Mouse (Mus musculus): Measurements from ENCODE around the gene Lsm14a. TPM values are rescaled to one million over a fixed set of nuclear protein-coding genes. Genes with fewer than 3 reads are reported as not detected.
A peak's percentile ranks its signal among the peaks of the same experiment; 100 is the strongest.

Lsm14a gene
- polyA plus RNA-seq, 1 experiment from 2014 or later, result 96.6 TPM

- no peak overlapping the region for H3K4me2 ChIP-seq
- WGBS, result 94% methylated on average over 1 of the region's 1 CpGs
- no peak overlapping the region for H3K9ac ChIP-seq
- no peaks in the 10 kb centered on the region for H3K9me3 ChIP-seq
- H3K4me1 ChIP-seq, result no peaks in the 10 kb centered on the region
- no peaks in the 10 kb centered on the region for H3K36me3 ChIP-seq
- ATAC-seq (ENCODE audit: insufficient number of reproducible peaks, insufficient read depth, low FRiP score, low TSS enrichment, low read depth), result no peak
- H3K4me3 ChIP-seq, result no peak overlapping the region
- H3K27me3 ChIP-seq, result no peaks in the 10 kb centered on the region
- H3K27ac ChIP-seq, result no peak overlapping the region
Observed at GRCm38 (mm10) chr7:34324857-34325256, 68.3 kb downstream of the Lsm14a start.

DNA sequence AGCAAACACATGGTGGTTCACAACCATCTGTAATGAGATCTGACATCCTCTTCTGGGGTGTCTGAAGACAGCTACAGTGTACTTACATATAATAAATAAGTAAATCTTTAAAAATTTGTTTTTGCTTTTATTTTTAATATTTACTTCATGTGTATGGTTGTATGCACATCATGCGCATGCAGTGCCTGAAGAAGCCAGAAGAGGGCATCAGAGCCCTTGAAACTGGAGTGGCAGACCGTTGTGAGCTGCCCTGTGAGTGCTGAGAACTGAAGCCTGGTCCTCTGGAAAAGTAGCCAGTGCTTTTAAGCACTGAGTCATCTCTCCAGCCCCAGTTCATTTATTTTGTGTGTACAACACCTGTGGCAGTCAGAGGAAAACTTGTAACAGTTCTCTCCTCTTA is 69.1 kb downstream of the Lsm14a start:
- H3K27me3 ChIP-seq, result no peaks in the 10 kb centered on the region
- H3K4me3 ChIP-seq, result no peak overlapping the region
- WGBS, result 87% methylated on average over 2 of the region's 2 CpGs
- no peak for ATAC-seq (ENCODE audit: insufficient number of reproducible peaks, insufficient read depth, low FRiP score, low TSS enrichment, low read depth)
- H3K9me3 ChIP-seq, result no peaks in the 10 kb centered on the region
- no peak overlapping the region for H3K4me2 ChIP-seq
- H3K36me3 ChIP-seq, result no peaks in the 10 kb centered on the region
- H3K27ac ChIP-seq, result no peak overlapping the region
- no peaks in the 10 kb centered on the region for H3K4me1 ChIP-seq
- no peak overlapping the region for H3K9ac ChIP-seq

DNA sequence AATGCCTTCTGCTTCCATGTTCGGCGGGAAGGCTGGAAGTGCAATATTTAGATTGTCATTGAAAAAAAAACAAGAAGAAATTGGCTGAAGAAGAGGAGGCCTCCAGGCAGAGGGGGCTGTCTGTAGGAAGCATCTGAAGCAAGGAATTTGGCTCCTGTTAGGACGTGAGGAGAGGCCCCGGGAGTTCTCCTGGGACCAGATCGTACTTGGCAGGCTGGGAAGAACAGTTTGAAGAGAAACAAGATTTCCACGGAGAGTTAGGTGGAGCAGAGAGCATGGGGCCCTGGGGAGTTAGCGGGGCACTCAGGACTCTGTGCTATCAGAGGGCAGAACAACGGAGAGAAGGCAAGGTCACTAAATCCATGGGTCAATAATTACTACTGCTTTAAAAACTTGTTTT is 69.8 kb downstream of the Lsm14a start:
- Histone ChIP-seq H3K36me3 (no peaks in the 10 kb centered on the region), H3K4me2 (no peak overlapping the region), H3K27me3 (no peaks in the 10 kb centered on the region), H3K9me3 (no peaks in the 10 kb centered on the region), H3K27ac (no peak overlapping the region), H3K4me1 (peaks cover 3% of the 10 kb centered on the region; the same call in 1 of the 2 replicates), H3K4me3 (no peak overlapping the region), H3K9ac (no peak overlapping the region)
- no peak for ATAC-seq (ENCODE audit: insufficient number of reproducible peaks, insufficient read depth, low FRiP score, low TSS enrichment, low read depth)
- WGBS, result 76% methylated on average over 8 of the region's 8 CpGs

DNA sequence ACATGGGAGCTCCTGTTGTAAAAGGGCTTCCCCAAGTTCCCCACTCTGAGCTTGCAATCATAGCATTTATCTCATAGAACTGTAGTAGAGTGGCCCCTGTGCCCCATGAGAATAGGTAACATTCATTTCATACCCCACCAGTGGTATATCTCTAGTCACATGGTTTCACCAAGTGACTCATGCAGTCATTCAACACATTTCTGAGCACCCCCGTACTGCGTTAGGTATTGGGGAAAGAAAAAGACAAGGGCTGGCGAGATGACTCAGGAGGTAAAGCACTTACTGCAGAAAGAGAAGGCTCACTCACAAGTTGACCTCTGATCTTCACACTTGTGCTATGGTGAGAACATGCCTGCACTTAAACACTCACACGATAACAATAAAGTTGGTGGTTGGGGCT is 71.2 kb downstream of the Lsm14a start:
- ATAC-seq (ENCODE audit: insufficient number of reproducible peaks, insufficient read depth, low FRiP score, low TSS enrichment, low read depth), result no peak
- H3K4me2 ChIP-seq, result no peak overlapping the region
- H3K27ac ChIP-seq, result no peak overlapping the region
- no peaks in the 10 kb centered on the region for H3K36me3 ChIP-seq
- H3K4me1 ChIP-seq, result peaks cover 8% of the 10 kb centered on the region; the same call in 1 of the 2 replicates
- H3K4me3 ChIP-seq, result no peak overlapping the region
- no peak overlapping the region for H3K9ac ChIP-seq
- 92% methylated on average over 4 of the region's 4 CpGs for WGBS
- no peaks in the 10 kb centered on the region for H3K9me3 ChIP-seq
- no peaks in the 10 kb centered on the region for H3K27me3 ChIP-seq

DNA sequence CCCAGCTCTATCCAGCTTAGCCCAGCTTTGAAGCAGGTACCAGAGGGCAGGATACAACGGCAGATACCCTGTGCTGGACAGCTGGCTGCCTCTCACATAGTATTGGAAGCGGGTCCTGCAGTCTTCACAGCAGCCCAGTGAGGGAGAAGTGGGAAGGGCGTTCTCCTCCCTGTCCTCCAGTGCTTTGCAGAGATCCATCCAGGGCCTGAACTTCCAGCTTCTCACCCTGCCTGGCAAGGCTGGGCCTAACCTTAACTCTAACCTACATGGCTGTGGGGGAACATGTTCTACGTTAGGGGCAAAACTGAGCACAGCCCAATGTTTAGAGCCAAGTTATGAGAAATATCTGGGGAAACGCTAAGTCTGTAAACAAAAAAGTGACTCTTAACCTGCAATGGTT is 72.0 kb downstream of the Lsm14a start:
- Histone ChIP-seq H3K9ac (no peak overlapping the region), H3K4me3 (no peak overlapping the region), H3K4me1 (peaks cover 8% of the 10 kb centered on the region; the same call in 1 of the 2 replicates), H3K4me2 (no peak overlapping the region), H3K27me3 (no peaks in the 10 kb centered on the region), H3K36me3 (no peaks in the 10 kb centered on the region), H3K9me3 (no peaks in the 10 kb centered on the region), H3K27ac (no peak overlapping the region)
- ATAC-seq (ENCODE audit: insufficient number of reproducible peaks, insufficient read depth, low FRiP score, low TSS enrichment, low read depth), result no peak
- 84% methylated on average over 5 of the region's 5 CpGs for whole genome bisulfite sequencing

- H3K27ac ChIP-seq, result no peak overlapping the region
- no peak overlapping the region for H3K4me3 ChIP-seq
- H3K36me3 ChIP-seq, result no peaks in the 10 kb centered on the region
- no peaks in the 10 kb centered on the region for H3K27me3 ChIP-seq
- 31% methylated on average over 3 of the region's 3 CpGs for WGBS
- H3K4me1 ChIP-seq, result peaks cover 8% of the 10 kb centered on the region; the same call in 1 of the 2 replicates
- no peak overlapping the region for H3K4me2 ChIP-seq
- H3K9ac ChIP-seq, result no peak overlapping the region
- ATAC-seq (ENCODE audit: insufficient number of reproducible peaks, insufficient read depth, low FRiP score, low TSS enrichment, low read depth), result no peak
- no peaks in the 10 kb centered on the region for H3K9me3 ChIP-seq
Observed at GRCm38 (mm10) chr7:34319957-34320356, 73.2 kb downstream of the Lsm14a start.

GRCm38 (mm10) chr7:34319123-34319522 is 74.0 kb downstream of the Lsm14a start:
- ATAC-seq (ENCODE audit: insufficient number of reproducible peaks, insufficient read depth, low FRiP score, low TSS enrichment, low read depth), result no peak
- Histone ChIP-seq H3K4me3 (no peak overlapping the region), H3K9me3 (no peaks in the 10 kb centered on the region), H3K4me2 (no peak overlapping the region), H3K27ac (no peak overlapping the region), H3K4me1 (peaks cover 8% of the 10 kb centered on the region; the same call in 1 of the 2 replicates), H3K9ac (no peak overlapping the region), H3K27me3 (no peaks in the 10 kb centered on the region), H3K36me3 (no peaks in the 10 kb centered on the region)
- 86% methylated on average over 2 of the region's 2 CpGs for WGBS

- H3K27ac ChIP-seq, result peak overlapping the region; percentile 48
- no peak for ATAC-seq (ENCODE audit: insufficient number of reproducible peaks, insufficient read depth, low FRiP score, low TSS enrichment, low read depth)
- 59% methylated on average over 7 of the region's 7 CpGs for WGBS
- no peak overlapping the region for H3K4me3 ChIP-seq
- H3K27me3 ChIP-seq, result no peaks in the 10 kb centered on the region
- peaks cover 8% of the 10 kb centered on the region; the same call in 1 of the 2 replicates for H3K4me1 ChIP-seq
- H3K36me3 ChIP-seq, result no peaks in the 10 kb centered on the region
- no peak overlapping the region for H3K9ac ChIP-seq
- H3K9me3 ChIP-seq, result no peaks in the 10 kb centered on the region
- no peak overlapping the region for H3K4me2 ChIP-seq
Observed at GRCm38 (mm10) chr7:34317901-34318476, 75.1 kb downstream of the Lsm14a start.

DNA sequence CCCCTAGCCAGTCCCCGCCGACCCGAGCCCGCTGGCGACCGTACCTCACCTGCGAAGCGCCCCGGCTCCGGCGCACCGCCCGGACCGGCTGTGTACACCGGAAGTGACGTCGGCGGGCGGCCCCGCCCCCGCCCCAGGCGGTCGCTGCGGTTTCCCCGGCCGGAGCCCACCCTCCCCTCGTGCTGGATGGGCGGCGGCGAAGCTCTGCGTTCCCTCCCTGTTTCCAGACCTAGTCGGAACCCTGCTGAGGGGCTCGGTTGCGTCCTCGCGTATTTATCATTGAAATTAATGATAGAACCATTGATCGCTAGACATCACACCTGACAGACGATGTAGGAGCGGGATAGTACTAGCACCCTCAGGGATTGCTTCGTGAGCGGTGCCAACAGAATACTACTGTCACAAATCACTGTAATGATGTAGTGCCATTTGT is 79.7 kb downstream of the Lsm14a start, which contains the start of gene 4931406P16Rik:
4931406P16Rik (minus strand) TSS at position 109 of the 433 bp plus-strand sequence.
- Histone ChIP-seq H3K36me3 (no peaks in the 10 kb centered on the region), H3K4me3 (peak within 1 kb of the TSS; percentile 94), H3K4me1 (peaks cover 18% of the 10 kb centered on the region), H3K27ac (peak within 1 kb of the TSS; percentile 81), H3K9ac (peak within 1 kb of the TSS; percentile 91), H3K27me3 (no peaks in the 10 kb centered on the region), H3K9me3 (no peaks in the 10 kb centered on the region), H3K4me2 (peak within 1 kb of the TSS; percentile 75)
- WGBS, result under 1% methylated on average over 38 of the region's 41 CpGs
- ATAC-seq (ENCODE audit: insufficient number of reproducible peaks, insufficient read depth, low FRiP score, low TSS enrichment, low read depth), result peak; percentile 86

DNA sequence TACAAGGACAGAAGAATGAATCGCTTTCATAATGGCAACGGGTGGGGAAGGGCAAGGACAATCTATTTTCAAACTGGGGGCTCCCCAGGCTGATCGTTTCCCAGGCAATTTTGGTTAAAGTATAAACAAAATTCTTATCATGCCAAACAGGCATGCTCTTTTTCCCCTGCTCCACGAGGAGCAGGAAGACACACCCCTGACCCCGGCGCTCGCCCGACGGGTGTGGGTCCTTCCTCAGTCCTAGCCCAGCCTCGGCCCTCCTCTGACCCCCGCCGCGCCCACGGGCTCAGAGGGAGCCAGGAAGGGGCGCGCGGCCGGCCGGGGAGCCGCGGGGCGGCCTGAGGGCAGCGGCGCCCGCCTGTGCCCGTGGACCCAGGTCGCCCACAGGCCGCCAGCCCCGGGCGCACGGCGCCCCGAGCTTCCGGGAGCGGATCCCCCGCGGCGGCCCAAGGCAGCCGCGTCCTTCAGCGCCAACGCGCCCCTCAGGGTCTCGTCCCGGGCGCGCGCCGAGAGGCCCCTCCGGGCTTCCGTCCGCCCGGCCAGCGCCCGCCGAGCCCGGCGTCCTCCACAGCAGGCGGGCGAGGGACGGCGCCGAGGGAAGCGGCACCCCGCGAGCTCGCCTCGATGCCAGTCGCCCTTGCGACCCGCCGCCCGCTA is 80.2 kb downstream of the Lsm14a start:
- peak overlapping the region; percentile 81 for H3K27ac ChIP-seq
- H3K9me3 ChIP-seq, result no peaks in the 10 kb centered on the region
- H3K4me2 ChIP-seq, result peak overlapping the region; percentile 75
- under 1% methylated on average over 48 of the region's 73 CpGs for WGBS
- peaks cover 13% of the 10 kb centered on the region for H3K4me1 ChIP-seq
- peak; percentile 78 for ATAC-seq (ENCODE audit: insufficient number of reproducible peaks, insufficient read depth, low FRiP score, low TSS enrichment, low read depth)
- peak overlapping the region; percentile 91 for H3K9ac ChIP-seq
- H3K27me3 ChIP-seq, result no peaks in the 10 kb centered on the region
- no peaks in the 10 kb centered on the region for H3K36me3 ChIP-seq
- peak overlapping the region; percentile 94 for H3K4me3 ChIP-seq

- no peaks in the 10 kb centered on the region for H3K9me3 ChIP-seq
- no peak overlapping the region for H3K4me3 ChIP-seq
- 62% methylated on average over 5 of the region's 5 CpGs for WGBS
- no peaks in the 10 kb centered on the region for H3K36me3 ChIP-seq
- H3K4me1 ChIP-seq, result peaks cover 12% of the 10 kb centered on the region
- no peak overlapping the region for H3K27ac ChIP-seq
- no peak overlapping the region for H3K4me2 ChIP-seq
- H3K27me3 ChIP-seq, result no peaks in the 10 kb centered on the region
- no peak for ATAC-seq (ENCODE audit: insufficient number of reproducible peaks, insufficient read depth, low FRiP score, low TSS enrichment, low read depth)
- H3K9ac ChIP-seq, result no peak overlapping the region
Observed at GRCm38 (mm10) chr7:34309186-34309764, 83.8 kb downstream of the Lsm14a start.

GRCm38 (mm10) chr7:34308586-34308985 is 84.5 kb downstream of the Lsm14a start:
- H3K4me1 ChIP-seq, result peaks cover 12% of the 10 kb centered on the region
- no peak overlapping the region for H3K9ac ChIP-seq
- whole genome bisulfite sequencing, result 77% methylated on average over 5 of the region's 5 CpGs
- H3K4me3 ChIP-seq, result no peak overlapping the region
- no peak overlapping the region for H3K27ac ChIP-seq
- H3K9me3 ChIP-seq, result no peaks in the 10 kb centered on the region
- H3K4me2 ChIP-seq, result no peak overlapping the region
- no peak for ATAC-seq (ENCODE audit: insufficient number of reproducible peaks, insufficient read depth, low FRiP score, low TSS enrichment, low read depth)
- H3K36me3 ChIP-seq, result no peaks in the 10 kb centered on the region
- H3K27me3 ChIP-seq, result no peaks in the 10 kb centered on the region

Measured in embryonic facial prominence, embryonic 13.5 days (tissue).